Mouse (Mus musculus) ES-E14 (cell line): ENCODE results near the gene Pld4. TPM values are rescaled to one million over a fixed set of nuclear protein-coding genes. Genes with fewer than 3 reads are reported as not detected.
"Not testable (repeated sequence)": the region's sequence is repeated elsewhere in the genome, so short reads cannot be mapped to it uniquely, and the experiment has no call there.

ENCODE experiments used
- DNase-seq: peaks from one replicate; pipeline ENCODE4 v3.0.0-alpha.2; 2013; ENCODE audit warnings: low read depth, low spot score
- H3K27ac ChIP-seq: 2 replicates; pipeline ENCODE4 v1.5.1; 2012; ENCODE audit warnings: low read depth, mild to moderate bottlenecking, low read length, moderate library complexity, mixed read lengths; ENCODE audit not compliant: poor library complexity, insufficient read depth, severe bottlenecking
- H3K36me3 ChIP-seq: 2 replicates; pipeline ENCODE4 v1.6.1; 2012; ENCODE audit warnings: mild to moderate bottlenecking, low read length, moderate library complexity, mixed read lengths; ENCODE audit not compliant: control insufficient read depth, poor library complexity, insufficient read depth, severe bottlenecking
- H3K4me1 ChIP-seq, 2 experiments: fragments of 150-350 bp in 1 of 2; sonication (generic) in 1 of 2; 2 replicates each; pipeline ENCODE4 v1.6.1; 2012; ENCODE audit warnings: low read length in 2 of 2, mild to moderate bottlenecking in 1 of 2, mixed read lengths in 1 of 2; ENCODE audit not compliant: control insufficient read depth in 2 of 2, insufficient read depth in 2 of 2, poor library complexity in 1 of 2
- H3K4me3 ChIP-seq, 2 experiments: fragments of 150-350 bp in 1 of 2; sonication (generic) in 1 of 2; 2 replicates each; pipeline ENCODE4 v1.5.1; 2012; ENCODE audit warnings: low read length in 2 of 2, low read depth in 1 of 2, mild to moderate bottlenecking in 1 of 2, mixed read lengths in 1 of 2; ENCODE audit not compliant: insufficient read depth in 1 of 2, poor library complexity in 1 of 2, severe bottlenecking in 1 of 2
- H3K9ac ChIP-seq: 2 replicates; pipeline ENCODE4 v1.6.1; 2012; ENCODE audit warnings: low read depth, mild to moderate bottlenecking, low read length, mixed read lengths; ENCODE audit not compliant: poor library complexity, insufficient read depth, severe bottlenecking
- H3K9me3 ChIP-seq: fragments of 150-350 bp; sonication (generic); 2 replicates; pipeline ENCODE4 v1.6.1; 2012; ENCODE audit warnings: low read depth, mild to moderate bottlenecking, low read length; ENCODE audit not compliant: control insufficient read depth, insufficient read depth
- CHD2 ChIP-seq: IDR thresholded peaks from 2 replicates; pipeline ENCODE4 v1.6.1; 2014; ENCODE audit warnings: mild to moderate bottlenecking, low read depth, low read length, inconsistent platforms
- HCFC1 ChIP-seq: IDR thresholded peaks from 2 replicates; pipeline ENCODE4 v1.6.1; 2012; ENCODE audit warnings: low read length, inconsistent platforms, borderline replicate concordance; ENCODE audit not compliant: insufficient read depth
- MAFK ChIP-seq: IDR thresholded peaks from 2 replicates; pipeline ENCODE4 v1.6.1; 2014; ENCODE audit warnings: mild to moderate bottlenecking, low read depth, low read length, inconsistent platforms; ENCODE audit not compliant: insufficient read depth
- ZC3H11A ChIP-seq: IDR thresholded peaks from 2 replicates; pipeline ENCODE4 v1.6.1; 2012; ENCODE audit warnings: low read depth, mild to moderate bottlenecking, inconsistent platforms, low read length, borderline replicate concordance
- ZNF384 ChIP-seq: IDR thresholded peaks from 2 replicates; pipeline ENCODE4 v1.6.1; 2012; ENCODE audit warnings: low read depth, low read length, inconsistent platforms
- in situ Hi-C, 2 experiments: fragments of 600-800 bp; cut with MboI; formaldehyde crosslinking; loops; one replicate each; pipeline ENCODE4 v1.15.1; 2025; ENCODE audit warnings: low sequenced_read_pairs in 2 of 2, inconsistent platforms in 1 of 2; ENCODE audit not compliant: unreplicated experiment in 2 of 2
- total RNA-seq: library from RNA; depleted of rRNA; stranded (reverse); fragments of 300-350 nt; gene quantifications from 2 replicates; pipeline ENCODE4 v1.2.3, GENCODE M21; 2012

The Pld4 gene
- total RNA-seq, 1 experiment: 2.4 TPM

DNA sequence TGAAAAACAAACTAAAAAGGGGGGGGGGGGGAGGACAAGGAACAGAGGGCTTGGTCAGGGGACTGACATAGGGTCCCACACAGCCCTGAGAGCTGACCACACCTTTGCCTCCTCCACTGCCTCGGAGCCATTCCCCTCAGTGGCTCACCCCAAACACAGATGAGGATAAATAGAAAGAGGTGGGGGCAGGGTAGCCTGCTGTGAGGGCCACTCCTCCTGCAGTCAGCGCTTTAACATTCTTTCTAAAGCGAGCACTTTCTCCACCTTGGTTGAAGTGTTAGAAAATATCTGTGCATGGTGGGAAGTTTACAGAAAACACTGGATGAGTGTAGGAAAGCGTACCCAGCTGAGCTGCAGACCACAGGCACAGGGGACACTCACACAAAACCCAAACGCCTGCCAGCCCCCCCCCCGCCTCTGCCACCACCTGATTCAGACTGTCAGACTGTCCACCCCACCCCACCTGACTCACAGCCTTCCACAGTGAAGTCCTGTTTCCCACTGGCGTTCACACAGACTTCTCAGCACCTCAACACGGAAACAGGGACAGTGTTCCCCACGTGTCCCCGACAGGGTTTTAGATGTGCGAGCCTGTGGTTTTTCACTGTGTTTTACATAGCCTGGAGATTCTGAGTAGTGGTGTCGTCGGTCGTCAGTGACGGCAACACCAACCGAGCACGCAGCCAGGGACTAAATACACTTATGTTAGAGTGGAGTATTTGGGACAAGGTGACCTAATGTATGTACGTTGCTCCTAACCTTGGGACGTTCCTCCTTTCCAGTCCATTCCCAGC, 49.8 kb downstream of the Pld4 start:
- Histone ChIP-seq H3K36me3 (no peaks in the 10 kb centered on the region; the same call in 1 of the 2 replicates), H3K9ac (no peak overlapping the region), H3K4me3 (no peak overlapping the region), H3K27ac (no peak overlapping the region), H3K9me3 (no peaks in the 10 kb centered on the region), H3K4me1 (peaks cover 0 to 8% of the 10 kb centered on the region in 2 experiments; a peak in 2 of 4 replicates)
- TF ChIP-seq HCFC1: no peak
- TF ChIP-seq CHD2: no peak
- no peak for TF ChIP-seq ZC3H11A
- TF ChIP-seq ZNF384: no peak
- no peak for TF ChIP-seq MAFK
- in situ Hi-C loops: no loop called here
- no peak for DNase-seq

DNA sequence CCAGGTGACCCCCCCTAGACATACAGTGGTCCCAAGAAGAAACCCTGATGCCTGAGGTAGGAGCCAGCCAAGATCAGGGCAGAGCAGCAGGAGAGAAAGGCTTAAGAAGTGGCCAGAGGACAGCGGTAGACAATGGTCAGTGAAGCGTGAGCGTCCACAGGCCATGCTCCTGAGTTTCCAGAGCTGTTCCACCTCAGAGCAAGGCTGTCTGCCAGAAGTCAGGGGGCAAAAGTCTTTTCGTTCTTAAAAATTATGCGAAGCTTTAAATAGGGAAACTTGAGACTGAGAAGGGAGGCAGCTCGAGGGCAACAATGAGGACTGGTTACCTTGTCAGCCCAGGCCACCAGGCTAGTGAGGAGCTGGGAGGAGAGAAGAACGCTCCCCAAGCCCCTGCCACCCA, 52.9 kb downstream of the Pld4 start:
- in situ Hi-C loops: no loop called here
- Histone ChIP-seq H3K4me3 (no peak overlapping the region), H3K9me3 (no peaks in the 10 kb centered on the region), H3K9ac (no peak overlapping the region), H3K27ac (no peak overlapping the region), H3K36me3 (peaks cover 9% of the 10 kb centered on the region; the same call in 1 of the 2 replicates), H3K4me1 (peaks cover 0 to 12% of the 10 kb centered on the region in 2 experiments; a peak in 2 of 4 replicates)
- TF ChIP-seq MAFK: no peak
- TF ChIP-seq HCFC1: no peak
- no peak for TF ChIP-seq ZNF384
- no peak for TF ChIP-seq ZC3H11A
- no peak for TF ChIP-seq CHD2
- no peak for DNase-seq

DNA sequence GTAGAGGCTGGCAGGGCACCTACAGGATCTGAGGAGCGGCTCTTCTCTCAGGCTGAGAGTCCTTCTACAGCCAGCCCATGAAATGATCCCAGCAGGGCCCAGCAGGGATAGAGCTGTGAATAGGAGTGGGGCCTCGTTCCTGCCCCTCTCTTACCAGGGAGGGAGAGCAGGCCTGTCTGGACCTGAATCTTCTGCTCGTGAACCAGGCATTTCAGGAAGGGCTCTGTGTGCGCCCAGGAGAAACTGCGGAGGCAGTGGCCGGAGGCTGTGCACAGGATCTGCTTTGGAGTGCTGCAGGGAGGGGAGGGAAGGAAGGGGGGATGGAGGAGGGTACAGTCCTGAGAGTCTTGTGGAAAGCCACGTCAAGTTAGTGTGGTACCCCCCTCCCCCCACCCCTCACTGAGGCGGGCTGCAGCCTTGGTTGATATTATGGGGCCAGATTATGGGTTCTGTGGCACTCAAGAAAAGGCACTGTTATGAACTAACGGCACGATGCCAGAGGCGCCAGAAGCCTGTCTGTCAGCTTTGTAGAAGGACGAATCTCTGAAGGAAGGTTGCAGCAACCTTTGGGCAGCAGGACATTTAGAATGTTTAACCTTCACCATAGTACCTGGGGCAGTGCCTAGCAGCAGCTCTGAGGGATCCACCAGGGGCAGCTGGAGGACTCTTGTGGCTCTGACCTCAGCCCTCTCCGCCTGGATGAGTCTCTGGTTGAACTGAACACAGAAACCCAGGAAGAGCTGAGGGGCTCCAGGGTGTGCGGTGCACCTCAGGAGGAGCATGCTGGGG, 54.4 kb downstream of the Pld4 start:
- no peak overlapping the region; the same call in 1 of the 2 replicates for H3K9ac ChIP-seq
- TF ChIP-seq CHD2 (no peak), HCFC1 (no peak), MAFK (no peak), ZNF384 (no peak), ZC3H11A (no peak)
- in situ Hi-C loops: no loop called here
- peaks cover 0 to 6% of the 10 kb centered on the region in 2 experiments; a peak in 2 of 4 replicates for H3K4me1 ChIP-seq
- H3K9me3 ChIP-seq: no peaks in the 10 kb centered on the region
- H3K27ac ChIP-seq: no peak overlapping the region
- H3K36me3 ChIP-seq: peaks cover 20% of the 10 kb centered on the region
- no peak overlapping the region for H3K4me3 ChIP-seq
- DNase-seq: no peak

DNA sequence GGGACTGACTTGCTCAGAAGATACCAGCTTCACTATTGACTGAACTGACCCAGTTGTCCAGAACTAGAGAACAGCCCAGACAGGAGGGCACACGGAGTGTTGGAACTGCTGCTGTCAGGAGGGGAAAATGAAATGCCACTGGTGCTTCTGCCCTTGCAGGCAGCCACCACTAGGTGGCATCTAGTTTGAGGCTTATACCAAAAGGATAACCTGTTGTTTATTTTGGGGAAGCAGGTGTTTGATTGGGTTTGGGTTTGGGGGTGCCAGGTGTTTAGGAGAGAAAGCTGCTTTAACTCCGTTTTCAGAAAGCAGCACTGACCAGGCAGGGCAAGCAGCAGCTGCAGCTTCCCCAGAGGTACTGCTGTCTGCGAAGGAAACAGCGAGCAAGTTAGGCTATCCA, 55.8 kb downstream of the Pld4 start:
- Histone ChIP-seq H3K9me3 (no peaks in the 10 kb centered on the region), H3K4me1 (peaks cover 2 to 10% of the 10 kb centered on the region in 2 experiments; a peak in 3 of 4 replicates), H3K9ac (no peak overlapping the region), H3K27ac (no peak overlapping the region), H3K4me3 (no peak overlapping the region), H3K36me3 (peaks cover 29% of the 10 kb centered on the region)
- TF ChIP-seq ZC3H11A (no peak), MAFK (no peak), ZNF384 (no peak), HCFC1 (no peak), CHD2 (no peak)
- in situ Hi-C loops: no loop called here
- no peak for DNase-seq

DNA sequence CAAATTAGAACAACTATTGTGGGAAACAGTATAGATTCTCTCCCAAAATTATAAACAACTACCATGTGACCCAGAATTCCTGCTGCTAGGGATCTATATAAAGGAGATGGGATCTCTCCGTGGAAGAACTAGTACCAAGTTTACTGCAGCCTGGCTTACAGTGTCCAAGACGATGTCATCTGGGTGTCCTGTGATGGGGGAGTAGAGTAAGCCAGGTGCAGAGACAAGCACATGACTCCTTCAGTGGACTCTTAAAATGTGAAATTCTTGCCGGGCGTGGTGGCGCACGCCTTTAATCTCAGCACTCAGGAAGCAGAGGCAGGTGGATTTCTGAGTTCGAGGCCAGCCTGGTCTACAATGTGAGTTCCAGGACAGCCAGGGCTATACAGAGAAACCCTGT, 56.4 kb downstream of the Pld4 start:
- DNase-seq, H3K27ac ChIP-seq, H3K4me3 ChIP-seq, H3K9me3 ChIP-seq, H3K9ac ChIP-seq, in situ Hi-C loops: not testable (repeated sequence)
- Histone ChIP-seq H3K36me3 (peaks cover 34% of the 10 kb centered on the region), H3K4me1 (peaks cover 2 to 15% of the 10 kb centered on the region in 2 experiments; a peak in 3 of 4 replicates)
